Mouse (Mus musculus) megakaryocyte, embryonic 14.5 days (primary cell): ENCODE data around the gene Sox6.

Experiments
- FLI1 ChIP-seq: IDR thresholded peaks from 2 replicates; pipeline ENCODE4 v1.6.1; 2012; ENCODE audit warnings: low read length, inconsistent platforms, mixed read lengths
- GATA1 ChIP-seq: IDR thresholded peaks from 3 replicates; pipeline ENCODE4 v1.6.1; 2012; ENCODE audit warnings: mixed read lengths, low read length, inconsistent platforms, borderline replicate concordance

- no peak for TF ChIP-seq GATA1
- TF ChIP-seq FLI1 = no peak
These were observed 316.7 kb downstream of the Sox6 start for GRCm38 (mm10) chr7:115721624-115722540.
